Mouse (Mus musculus): ENCODE results near the gene Aldh18a1. TPM values are rescaled to one million over a fixed set of nuclear protein-coding genes. Genes with fewer than 3 reads are reported as not detected.
A peak's percentile ranks its signal among the peaks of the same experiment; 100 is the strongest.
"Not testable (repeated sequence)": the region's sequence is repeated elsewhere in the genome, so short reads cannot be mapped to it uniquely, and the experiment has no call there.

The Aldh18a1 gene
- total and polyA plus RNA-seq, 3 experiments: 35.3 to 214 (median 89.7) TPM

DNA sequence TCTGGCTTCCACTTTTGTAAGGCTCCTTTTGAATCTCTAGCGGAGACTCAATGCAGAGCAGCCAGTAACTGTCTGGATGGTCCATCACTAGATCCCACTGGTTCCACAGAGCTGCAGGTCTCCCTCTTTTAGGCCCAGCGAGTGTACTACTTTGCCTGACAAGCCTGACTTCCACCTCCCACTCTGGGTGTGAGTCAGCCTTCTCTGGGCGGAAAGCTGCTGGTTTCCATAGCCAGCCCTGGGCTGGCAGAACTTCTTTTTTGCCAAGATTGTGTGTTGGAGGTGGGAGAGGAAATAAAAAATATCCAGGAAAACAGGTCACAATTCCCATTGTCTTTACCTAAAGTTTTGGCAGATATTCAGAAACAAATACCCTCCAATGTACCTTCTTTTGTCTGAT is 41.8 kb upstream of the Aldh18a1 start:
- peak; percentile 13 for DNase-seq (ENCODE audit: low read depth, low spot score)
- no peaks in the 10 kb centered on the region for H3K9me3 ChIP-seq (replicated peaks; ENCODE audit: insufficient read depth, low read length)
- H3K4me1 ChIP-seq (ENCODE audit: control insufficient read depth in 1 of 2, insufficient read depth in 2 of 2, low read length in 2 of 2): peaks cover 0 to 3% of the 10 kb centered on the region in 2 experiments; a peak in 1 of 4 replicates
- H3K4me3 ChIP-seq (ENCODE audit: control insufficient read depth in 1 of 2, insufficient read depth in 1 of 2, low read depth in 2 of 2, low read length in 2 of 2): no peak overlapping the region
- no peak overlapping the region for H3K27ac ChIP-seq (ENCODE audit: control insufficient read depth, low read depth, low read length)
- H3K27me3 ChIP-seq (ENCODE audit: control insufficient read depth in 1 of 2, insufficient read depth in 2 of 2, low read length in 2 of 2): no peaks in the 10 kb centered on the region; a peak in 3 of 4 replicates
- no peaks in the 10 kb centered on the region; a peak in 1 of 4 replicates for H3K36me3 ChIP-seq (ENCODE audit: control insufficient read depth in 1 of 2, insufficient read depth in 2 of 2, low read length in 2 of 2)
- no peak overlapping the region for H3K9ac ChIP-seq (ENCODE audit: control insufficient read depth, low read depth, low read length, poor library complexity, severe bottlenecking)
- no peak for TF ChIP-seq MAX (IDR thresholded peaks at IDR 0.05; ENCODE audit: low read length)
- peak; percentile 88 for TF ChIP-seq TBP (IDR thresholded peaks at IDR 0.05; ENCODE audit: low read depth, low read length)
- no peaks in the 10 kb centered on the region for H3K79me2 ChIP-seq (ENCODE audit: control insufficient read depth, insufficient read depth, low read length, poor library complexity)

GRCm38 (mm10) chr19:40628950-40629349 is 40.7 kb upstream of the Aldh18a1 start:
- TF ChIP-seq CTCF (IDR thresholded peaks at IDR 0.05 in 2 of 3, conservative IDR thresholded peaks at IDR 0.05 in 1 of 3; ENCODE audit: control insufficient read depth in 1 of 3, insufficient read depth in 1 of 3, low read depth in 2 of 3, low read length in 3 of 3, poor library complexity in 1 of 3, severe bottlenecking in 1 of 3) (no peak), MYB (IDR thresholded peaks at IDR 0.05; ENCODE audit: low read depth, low read length) (no peak), POLR2AphosphoS5 (IDR thresholded peaks at IDR 0.05; ENCODE audit: borderline replicate concordance, low read depth, low read length) (no peak), CHD2 (IDR thresholded peaks at IDR 0.05; ENCODE audit: low read length) (no peak), TCF12 (IDR thresholded peaks at IDR 0.05; ENCODE audit: low read depth, low read length) (no peak), TAL1 (IDR thresholded peaks at IDR 0.05; ENCODE audit: low read length) (no peak), NELFE (IDR thresholded peaks at IDR 0.05; ENCODE audit: low read depth, low read length) (no peak)
- Histone ChIP-seq H3K79me2 (ENCODE audit: control insufficient read depth, insufficient read depth, low read length, poor library complexity) (no peaks in the 10 kb centered on the region), H3K9me3 (replicated peaks; ENCODE audit: insufficient read depth, low read length) (no peaks in the 10 kb centered on the region), H3K36me3 (ENCODE audit: control insufficient read depth in 1 of 2, insufficient read depth in 2 of 2, low read length in 2 of 2) (no peaks in the 10 kb centered on the region; a peak in 1 of 4 replicates), H3K4me1 (ENCODE audit: control insufficient read depth in 1 of 2, insufficient read depth in 2 of 2, low read length in 2 of 2) (peaks cover 0 to 3% of the 10 kb centered on the region in 2 experiments; a peak in 1 of 4 replicates), H3K27ac (ENCODE audit: control insufficient read depth, low read depth, low read length) (no peak overlapping the region), H3K9ac (ENCODE audit: control insufficient read depth, low read depth, low read length, poor library complexity, severe bottlenecking) (no peak overlapping the region), H3K4me3 (ENCODE audit: control insufficient read depth in 1 of 2, insufficient read depth in 1 of 2, low read depth in 2 of 2, low read length in 2 of 2) (no peak overlapping the region), H3K27me3 (ENCODE audit: control insufficient read depth in 1 of 2, insufficient read depth in 2 of 2, low read length in 2 of 2) (no peaks in the 10 kb centered on the region; a peak in 3 of 4 replicates)
- DNase-seq (ENCODE audit: low read depth, low spot score): peak; percentile 66

DNA sequence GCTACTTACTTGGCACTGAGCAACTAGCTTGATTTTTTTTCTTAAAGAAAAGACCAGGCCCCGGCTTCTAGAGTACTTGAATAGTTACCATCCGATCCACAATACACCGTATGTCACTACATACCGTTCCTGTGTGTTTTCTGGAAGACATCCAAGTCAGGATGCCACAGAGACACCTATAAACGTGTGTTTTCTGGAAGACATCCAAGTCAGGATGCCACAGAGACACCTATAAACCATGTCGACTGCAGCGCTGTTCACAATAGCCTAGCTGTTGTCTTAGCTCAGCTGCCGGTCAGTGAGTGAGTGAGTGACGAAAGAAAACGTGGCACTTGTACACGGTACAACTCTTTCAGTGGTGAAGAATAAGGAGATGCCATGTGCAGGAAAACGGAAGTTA is 37.7 kb upstream of the Aldh18a1 start:
- no peak overlapping the region for H3K9ac ChIP-seq (ENCODE audit: control insufficient read depth, low read depth, low read length, poor library complexity, severe bottlenecking)
- H3K27ac ChIP-seq (ENCODE audit: control insufficient read depth, low read depth, low read length): no peak overlapping the region
- no peaks in the 10 kb centered on the region for H3K9me3 ChIP-seq (replicated peaks; ENCODE audit: insufficient read depth, low read length)
- no peak for TF ChIP-seq GABPA (IDR thresholded peaks at IDR 0.05; ENCODE audit: low read depth, low read length)
- TF ChIP-seq USF1 (IDR thresholded peaks at IDR 0.05; ENCODE audit: low read depth, low read length): no peak
- no peaks in the 10 kb centered on the region for H3K4me1 ChIP-seq (ENCODE audit: control insufficient read depth in 1 of 2, insufficient read depth in 2 of 2, low read length in 2 of 2)
- no peaks in the 10 kb centered on the region for H3K79me2 ChIP-seq (ENCODE audit: control insufficient read depth, insufficient read depth, low read length, poor library complexity)
- no peak overlapping the region for H3K4me3 ChIP-seq (ENCODE audit: control insufficient read depth in 1 of 2, insufficient read depth in 1 of 2, low read depth in 2 of 2, low read length in 2 of 2)
- H3K27me3 ChIP-seq (ENCODE audit: control insufficient read depth in 1 of 2, insufficient read depth in 2 of 2, low read length in 2 of 2): no peaks in the 10 kb centered on the region; a peak in 3 of 4 replicates
- DNase-seq (ENCODE audit: low read depth, low spot score): no peak
- no peaks in the 10 kb centered on the region; a peak in 1 of 4 replicates for H3K36me3 ChIP-seq (ENCODE audit: control insufficient read depth in 1 of 2, insufficient read depth in 2 of 2, low read length in 2 of 2)

GRCm38 (mm10) chr19:40621616-40622015 is 33.4 kb upstream of the Aldh18a1 start:
- not testable (repeated sequence) for H3K36me3 ChIP-seq (ENCODE audit: control insufficient read depth in 1 of 2, insufficient read depth in 2 of 2, low read length in 2 of 2); H3K4me1 ChIP-seq (ENCODE audit: control insufficient read depth in 1 of 2, insufficient read depth in 2 of 2, low read length in 2 of 2); H3K4me3 ChIP-seq (ENCODE audit: control insufficient read depth in 1 of 2, insufficient read depth in 1 of 2, low read depth in 2 of 2, low read length in 2 of 2); H3K9me3 ChIP-seq (replicated peaks; ENCODE audit: insufficient read depth, low read length); H3K27ac ChIP-seq (ENCODE audit: control insufficient read depth, low read depth, low read length); DNase-seq (ENCODE audit: low read depth, low spot score); H3K79me2 ChIP-seq (ENCODE audit: control insufficient read depth, insufficient read depth, low read length, poor library complexity); H3K9ac ChIP-seq (ENCODE audit: control insufficient read depth, low read depth, low read length, poor library complexity, severe bottlenecking)
- peaks cover 1 to 11% of the 10 kb centered on the region in 2 experiments; a peak in 3 of 4 replicates for H3K27me3 ChIP-seq (ENCODE audit: control insufficient read depth in 1 of 2, insufficient read depth in 2 of 2, low read length in 2 of 2)

Data from MEL (cell line).